Mouse (Mus musculus) MEL (cell line): ENCODE measurements around the gene Cmtm6.

ENCODE experiments used
- CTCF ChIP-seq, 3 experiments: IDR thresholded peaks in 2 of 3; conservative IDR thresholded peaks in 1 of 3; 2 replicates each; pipeline ENCODE4 v1.5.1; 2011 to 2012; ENCODE audit warnings: low read length in 3 of 3, low read depth in 2 of 3, mild to moderate bottlenecking in 2 of 3, improper control_type of control experiment in 1 of 3, inconsistent platforms in 1 of 3, mixed read lengths in 1 of 3, moderate library complexity in 1 of 3; ENCODE audit not compliant: control insufficient read depth in 1 of 3, insufficient read depth in 1 of 3, poor library complexity in 1 of 3, severe bottlenecking in 1 of 3
- GATA1 ChIP-seq: IDR thresholded peaks from 2 replicates; pipeline ENCODE4 v1.6.1; 2011; ENCODE audit warnings: low read depth, low read length, improper control_type of control experiment
- MAZ ChIP-seq: IDR thresholded peaks from 2 replicates; pipeline ENCODE4 v1.6.1; 2012; ENCODE audit warnings: low read depth, mild to moderate bottlenecking, inconsistent platforms, low read length, improper control_type of control experiment
- MEF2A ChIP-seq: IDR thresholded peaks from 2 replicates; pipeline ENCODE4 v1.6.1; 2014; ENCODE audit warnings: low read depth, mild to moderate bottlenecking, inconsistent platforms, low read length, improper control_type of control experiment; ENCODE audit not compliant: poor library complexity, insufficient replicate concordance, severe bottlenecking; ENCODE audit errors: extremely low read depth
- MXI1 ChIP-seq: IDR thresholded peaks from 2 replicates; pipeline ENCODE4 v1.6.1; 2011; ENCODE audit warnings: mild to moderate bottlenecking, low read depth, low read length, improper control_type of control experiment
- NRF1 ChIP-seq: IDR thresholded peaks from 2 replicates; pipeline ENCODE4 v1.6.1; 2014; ENCODE audit warnings: low read depth, mild to moderate bottlenecking, inconsistent platforms, low read length, improper control_type of control experiment, moderate library complexity; ENCODE audit not compliant: poor library complexity, insufficient read depth, severe bottlenecking
- POLR2A ChIP-seq, 2 experiments: IDR thresholded peaks; 2 replicates each; pipeline ENCODE4 v1.6.1; 2011 to 2012; ENCODE audit warnings: low read length in 2 of 2, mild to moderate bottlenecking in 2 of 2, control low read depth in 1 of 2, improper control_type of control experiment in 1 of 2, low read depth in 1 of 2, moderate library complexity in 1 of 2; ENCODE audit not compliant: control insufficient read depth in 1 of 2, insufficient read depth in 1 of 2, poor library complexity in 1 of 2
- POLR2AphosphoS2 ChIP-seq: IDR thresholded peaks from 2 replicates; pipeline ENCODE4 v1.6.1; 2011; ENCODE audit warnings: low read length, improper control_type of control experiment
- SMC3 ChIP-seq: IDR thresholded peaks from 2 replicates; pipeline ENCODE4 v1.6.1; 2011; ENCODE audit warnings: low read depth, low read length, improper control_type of control experiment
- TAL1 ChIP-seq: IDR thresholded peaks from 2 replicates; pipeline ENCODE4 v1.6.1; 2012; ENCODE audit warnings: mild to moderate bottlenecking, inconsistent platforms, low read length, moderate library complexity, mixed read lengths
- USF1 ChIP-seq: IDR thresholded peaks from 2 replicates; pipeline ENCODE4 v1.6.1; 2014; ENCODE audit warnings: low read depth, mild to moderate bottlenecking, inconsistent platforms, low read length, improper control_type of control experiment, moderate library complexity

DNA sequence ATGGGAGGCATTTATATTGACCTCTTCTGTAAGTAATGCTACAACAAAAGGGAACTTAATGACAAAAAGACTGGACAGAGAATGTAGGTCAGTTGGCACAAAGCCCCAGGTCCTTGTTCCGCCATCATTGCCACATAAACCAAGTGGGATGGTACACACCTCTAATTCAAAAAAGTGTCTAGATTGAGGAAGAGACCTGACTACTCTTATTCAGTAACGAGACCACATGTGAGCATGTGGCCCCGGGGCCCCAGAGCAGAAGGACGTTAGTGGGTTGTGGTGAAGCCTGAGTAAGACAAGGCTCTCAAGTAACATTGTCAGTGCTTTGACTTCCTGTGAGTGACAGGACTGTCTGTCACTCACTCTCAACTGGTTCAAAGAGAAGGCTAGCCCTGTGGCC is 39.3 kb downstream of the Cmtm6 start:
- TF ChIP-seq MEF2A (no peak), MXI1 (no peak), SMC3 (no peak), CTCF (IDR thresholded peaks at IDR 0.05 in 2 of 3, conservative IDR thresholded peaks at IDR 0.05 in 1 of 3; ENCODE audit: control insufficient read depth in 1 of 3, insufficient read depth in 1 of 3, low read depth in 2 of 3, low read length in 3 of 3, poor library complexity in 1 of 3, severe bottlenecking in 1 of 3) (no peak), POLR2AphosphoS2 (0 out of 2 replicates have a peak, but pooled peaks have one; percentile 35), POLR2A (IDR thresholded peaks at IDR 0.05; ENCODE audit: control insufficient read depth in 1 of 2, insufficient read depth in 1 of 2, low read depth in 1 of 2, low read length in 2 of 2, poor library complexity in 1 of 2) (no peak), USF1 (no peak), MAZ (no peak), GATA1 (no peak), TAL1 (no peak), NRF1 (no peak)
